Mouse (Mus musculus) E14TG2a.4 (cell line): ENCODE measurements around the gene Rbm18.
A peak's percentile ranks its signal among the peaks of the same experiment; 100 is the strongest.

Experiments
- H3K27me3 ChIP-seq: 2 replicates; pipeline ENCODE4 v1.6.1; 2014; ENCODE audit warnings: low read length, control low read depth; ENCODE audit not compliant: insufficient read depth
- H3K36me3 ChIP-seq: 2 replicates; pipeline ENCODE4 v1.6.1; 2014; ENCODE audit warnings: low read length, control low read depth; ENCODE audit not compliant: insufficient read depth
- H3K4me1 ChIP-seq: replicated peaks from 2 replicates; pipeline ENCODE4 v1.6.1; 2014; ENCODE audit warnings: low read depth, low read length, control low read depth
- H3K4me3 ChIP-seq: replicated peaks from 2 replicates; pipeline ENCODE4 v1.5.1; 2014; ENCODE audit warnings: mild to moderate bottlenecking, low read length
- H3K9me3 ChIP-seq: 2 replicates; pipeline ENCODE4 v1.6.1; 2014; ENCODE audit warnings: low read length, control low read depth
- CTCF ChIP-seq: conservative IDR thresholded peaks from 2 replicates; pipeline ENCODE4 v1.5.1; 2014; ENCODE audit warnings: low read length
- NANOG ChIP-seq: IDR thresholded peaks from 2 replicates; pipeline ENCODE4 v1.6.1; 2014; ENCODE audit warnings: borderline replicate concordance, low read length, mixed read lengths
- POU5F1 ChIP-seq: IDR thresholded peaks from 2 replicates; pipeline ENCODE4 v1.6.1; 2014; ENCODE audit warnings: low read length, borderline replicate concordance

The Rbm18 gene

DNA sequence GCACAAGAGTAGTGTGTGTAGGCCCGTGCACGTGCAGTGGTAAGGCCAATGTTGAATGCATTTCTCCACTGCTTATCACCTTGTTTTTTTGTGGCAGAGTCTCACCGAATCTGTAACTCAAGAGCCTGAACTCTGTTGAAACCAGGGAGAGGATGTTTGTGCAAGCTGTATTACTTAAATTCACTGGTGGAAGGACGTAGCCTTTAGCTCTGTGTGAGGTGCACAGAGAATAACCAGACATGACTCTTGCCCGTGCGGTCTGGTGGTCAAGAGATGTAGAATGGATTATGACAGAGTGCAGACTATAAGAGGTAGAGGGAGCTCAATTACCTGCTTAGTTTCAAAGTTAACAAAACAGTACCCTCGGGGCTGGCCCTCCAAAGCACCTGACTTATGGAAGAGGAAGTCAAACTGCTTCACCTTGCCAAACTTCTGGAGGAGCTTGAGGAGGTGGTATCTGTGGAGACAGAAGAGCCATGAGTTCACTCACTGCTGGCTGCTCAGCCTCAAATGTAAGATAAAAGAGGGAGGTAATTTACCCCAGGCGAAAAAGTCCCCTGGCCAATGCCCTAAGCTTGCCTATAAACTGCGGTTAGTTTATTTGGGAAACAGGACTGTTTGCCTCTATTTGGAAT lies 9.7 kb downstream of the Rbm18 start:
- TF ChIP-seq POU5F1 = no peak
- no peak for TF ChIP-seq CTCF
- no peak for TF ChIP-seq NANOG

GRCm38 (mm10) chr2:36112632-36113031 lies 23.9 kb downstream of the Rbm18 start:
- TF ChIP-seq CTCF (no peak), NANOG (no peak), POU5F1 (no peak)
- no peaks in the 10 kb centered on the region for H3K9me3 ChIP-seq
- H3K36me3 ChIP-seq = peaks cover 20% of the 10 kb centered on the region
- H3K27me3 ChIP-seq = peaks cover 31% of the 10 kb centered on the region
- peaks cover 7% of the 10 kb centered on the region for H3K4me1 ChIP-seq
- H3K4me3 ChIP-seq = no peak overlapping the region

More for the DNA sequence above, 9.7 kb downstream of the Rbm18 start:
- Histone ChIP-seq H3K4me3 (no peak overlapping the region), H3K27me3 (no peaks in the 10 kb centered on the region), H3K9me3 (peaks cover 7% of the 10 kb centered on the region), H3K36me3 (peaks cover 85% of the 10 kb centered on the region), H3K4me1 (no peaks in the 10 kb centered on the region)

DNA sequence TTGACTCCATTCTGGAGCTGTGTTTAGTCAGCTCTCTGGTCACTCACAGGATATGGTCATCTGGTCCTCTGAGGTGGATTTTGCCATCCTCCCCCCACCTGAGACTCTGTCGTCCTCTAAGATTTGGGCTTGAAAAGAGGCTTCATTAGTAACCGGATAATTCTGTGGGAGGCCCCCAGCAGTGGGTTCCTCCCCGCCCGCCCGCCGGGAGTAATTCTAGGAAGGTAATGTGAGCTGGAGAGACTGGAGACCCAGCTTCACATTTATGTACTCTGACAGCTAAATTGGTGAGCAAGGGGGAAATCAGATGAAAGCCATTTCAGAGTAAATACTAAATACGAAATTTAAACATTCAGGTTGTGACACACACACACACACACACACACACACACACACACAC lies 28.0 kb downstream of the Rbm18 start:
- H3K27me3 ChIP-seq = peaks cover 70% of the 10 kb centered on the region
- no peak for TF ChIP-seq CTCF
- no peak for TF ChIP-seq POU5F1
- no peak for TF ChIP-seq NANOG
- H3K36me3 ChIP-seq = no peaks in the 10 kb centered on the region
- H3K9me3 ChIP-seq = no peaks in the 10 kb centered on the region
- no peak overlapping the region for H3K4me3 ChIP-seq
- peaks cover 26% of the 10 kb centered on the region for H3K4me1 ChIP-seq

DNA sequence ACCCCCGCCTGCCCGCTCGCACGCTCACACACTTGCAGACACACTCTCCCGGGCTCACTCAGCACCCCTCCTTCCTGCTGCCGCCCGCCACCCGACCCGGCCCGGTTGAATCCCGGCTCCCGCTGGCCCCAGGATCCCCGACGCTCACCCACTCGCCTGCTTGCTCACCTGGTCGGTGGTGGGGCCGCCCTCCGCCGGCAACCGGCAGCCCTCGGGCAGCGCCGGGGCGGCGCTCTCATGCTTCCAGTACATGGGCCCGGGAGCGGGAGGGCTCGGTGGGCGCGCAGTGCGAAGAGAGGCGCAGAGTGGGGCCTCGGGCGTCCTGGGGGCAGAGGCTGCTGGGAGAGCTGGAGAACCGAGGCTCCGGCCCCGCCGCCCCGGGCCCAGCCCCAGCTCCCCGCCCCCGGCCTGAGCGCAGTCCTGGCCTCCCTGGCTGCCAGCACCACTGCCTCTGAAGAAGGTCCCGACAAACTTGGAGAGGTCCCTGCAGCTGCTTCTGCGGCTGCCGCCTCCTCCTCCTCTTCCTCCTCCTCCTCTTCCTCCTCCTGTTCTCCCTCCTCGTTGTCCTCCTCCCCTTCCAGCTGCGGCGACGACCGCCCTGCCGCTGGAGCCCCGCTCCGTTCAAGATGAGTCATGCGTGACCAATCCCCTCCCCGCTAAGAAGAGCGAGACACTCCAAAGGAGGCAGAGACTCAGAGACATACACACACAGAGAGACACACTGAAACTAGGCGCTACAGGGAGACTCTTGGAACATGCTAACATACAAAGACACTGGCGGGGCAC lies 31.4 kb downstream of the Rbm18 start, which contains the start of gene Lhx6:
Lhx6 (minus strand) TSS at position 453 of the 786 bp plus-strand sequence.
- no peak for TF ChIP-seq NANOG
- H3K9me3 ChIP-seq = no peaks in the 10 kb centered on the region
- H3K4me3 ChIP-seq = peak within 1 kb of the TSS; percentile 68
- H3K4me1 ChIP-seq = peaks cover 46% of the 10 kb centered on the region
- H3K36me3 ChIP-seq = no peaks in the 10 kb centered on the region
- peaks cover 96% of the 10 kb centered on the region for H3K27me3 ChIP-seq

DNA sequence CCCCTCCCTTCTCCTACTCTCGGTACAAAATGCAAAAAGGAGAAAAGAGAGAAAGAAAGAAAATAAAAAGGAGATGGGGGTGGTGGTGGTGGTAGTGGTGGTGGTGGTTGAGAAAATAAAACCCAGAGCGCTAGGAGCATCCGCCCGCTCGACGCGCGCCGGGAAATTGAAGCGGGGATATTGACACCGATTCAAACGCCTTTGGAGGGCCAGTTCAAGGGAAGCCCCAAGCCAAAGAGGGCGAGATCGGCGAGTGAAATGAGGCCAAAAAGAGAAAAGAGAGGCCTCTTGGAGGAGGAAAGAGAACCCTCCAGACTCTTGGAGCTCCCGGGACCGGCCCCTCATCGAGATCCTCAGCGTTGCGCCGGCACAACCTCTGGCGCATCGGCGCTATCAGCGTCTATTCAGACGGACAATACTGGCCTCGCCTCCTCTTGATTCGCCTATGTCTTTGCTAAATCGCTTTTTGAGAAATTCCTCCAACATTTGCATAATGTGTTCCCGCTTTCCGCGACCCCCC lies 32.1 kb downstream of the Rbm18 start:
- Histone ChIP-seq H3K36me3 (no peaks in the 10 kb centered on the region), H3K4me1 (peaks cover 50% of the 10 kb centered on the region), H3K27me3 (peaks cover 98% of the 10 kb centered on the region), H3K4me3 (peak overlapping the region; percentile 68), H3K9me3 (no peaks in the 10 kb centered on the region)
- TF ChIP-seq CTCF (no peak), NANOG (no peak; the same call in 1 of the 2 replicates), POU5F1 (no peak)

- Histone ChIP-seq H3K4me3 (peak overlapping the region; percentile 68), H3K4me1 (peaks cover 54% of the 10 kb centered on the region), H3K27me3 (peaks cover 99% of the 10 kb centered on the region), H3K9me3 (no peaks in the 10 kb centered on the region), H3K36me3 (no peaks in the 10 kb centered on the region)
- TF ChIP-seq POU5F1 (no peak), CTCF (0 out of 2 replicates have a peak, but pooled peaks have one; percentile 2)
These were observed 32.8 kb downstream of the Rbm18 start for GRCm38 (mm10) chr2:36103555-36104367.

- no peaks in the 10 kb centered on the region for H3K36me3 ChIP-seq
- TF ChIP-seq NANOG = no peak
- no peak for TF ChIP-seq CTCF
- no peak for TF ChIP-seq POU5F1
- peaks cover 55% of the 10 kb centered on the region for H3K4me1 ChIP-seq
- H3K27me3 ChIP-seq = peaks cover 99% of the 10 kb centered on the region
- no peaks in the 10 kb centered on the region for H3K9me3 ChIP-seq
- peak overlapping the region; percentile 68 for H3K4me3 ChIP-seq
These were observed 33.5 kb downstream of the Rbm18 start for GRCm38 (mm10) chr2:36103069-36103554.

DNA sequence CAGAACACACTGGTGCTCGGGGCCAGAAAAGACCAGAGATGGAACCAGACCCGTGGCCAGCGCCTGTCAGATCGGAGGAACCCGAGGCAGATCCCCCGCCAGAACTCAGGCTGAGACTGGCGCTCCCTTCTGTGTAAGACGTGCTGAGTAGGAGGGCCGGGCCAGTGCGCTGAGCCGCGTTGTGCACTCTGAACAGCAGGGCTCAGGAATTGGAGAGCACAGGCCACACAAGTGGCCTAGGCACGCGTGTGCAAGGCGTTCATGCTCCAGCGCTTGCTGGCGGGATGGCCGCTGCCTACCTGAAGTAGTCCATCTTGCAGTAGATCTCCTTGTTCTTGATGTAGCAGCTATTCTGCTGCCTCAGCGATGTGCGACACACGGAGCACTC lies 34.0 kb downstream of the Rbm18 start:
- no peaks in the 10 kb centered on the region for H3K36me3 ChIP-seq
- peaks cover 60% of the 10 kb centered on the region for H3K4me1 ChIP-seq
- no peak for TF ChIP-seq POU5F1
- TF ChIP-seq CTCF = no peak
- TF ChIP-seq NANOG = no peak
- peaks cover 99% of the 10 kb centered on the region for H3K27me3 ChIP-seq
- peak overlapping the region; percentile 68 for H3K4me3 ChIP-seq
- no peaks in the 10 kb centered on the region for H3K9me3 ChIP-seq
